Mouse (Mus musculus) heart, embryonic 10.5 days (tissue): ENCODE data around the gene Prim2. TPM values are rescaled to one million over a fixed set of nuclear protein-coding genes. Genes with fewer than 3 reads are reported as not detected.

Experiments used
- DNase-seq: peaks from one replicate; pipeline ENCODE4 v3.0.0-alpha.2; 2017; ENCODE audit warnings: low spot score
- H3K27ac ChIP-seq: fragments of 300-500 bp; sonication (generic); 2 replicates; pipeline ENCODE4 v1.5.1; 2016; ENCODE audit warnings: mild to moderate bottlenecking
- H3K27me3 ChIP-seq: fragments of 300-500 bp; sonication (generic); 2 replicates; pipeline ENCODE4 v1.6.1; 2016; ENCODE audit warnings: mild to moderate bottlenecking; ENCODE audit not compliant: poor library complexity, insufficient read depth, severe bottlenecking
- H3K36me3 ChIP-seq: fragments of 300-500 bp; sonication (generic); 2 replicates; pipeline ENCODE4 v1.6.1; 2016; ENCODE audit warnings: mild to moderate bottlenecking, moderate library complexity
- H3K4me1 ChIP-seq: fragments of 300-500 bp; sonication (generic); 2 replicates; pipeline ENCODE4 v1.6.1; 2016; ENCODE audit warnings: mild to moderate bottlenecking
- H3K4me3 ChIP-seq: fragments of 300-500 bp; sonication (generic); 2 replicates; pipeline ENCODE4 v1.5.1; 2016; ENCODE audit warnings: mild to moderate bottlenecking, moderate library complexity
- H3K9me3 ChIP-seq: fragments of 300-500 bp; sonication (generic); 2 replicates; pipeline ENCODE4 v1.6.1; 2016; ENCODE audit warnings: mild to moderate bottlenecking, moderate library complexity
- WGBS: fragments of 180-500 bp; shearing (Covaris S2); methylation state at CpG from one replicate; pipeline ENCODE4 v1.1.7; 2016; 5-methylcytosine and 5-hydroxymethylcytosine counted together
- polyA plus RNA-seq: library from polyadenylated mRNA; unstranded; fragments of >200 nt; fragmentation: Nextera tagmentation; extraction: Ambion mirVana; gene quantifications from 2 replicates; pipeline ENCODE4 v1.2.1, GENCODE M21; 2016

The Prim2 gene
- polyA plus RNA-seq, 1 experiment from 2014 or later = 35.0 TPM

DNA sequence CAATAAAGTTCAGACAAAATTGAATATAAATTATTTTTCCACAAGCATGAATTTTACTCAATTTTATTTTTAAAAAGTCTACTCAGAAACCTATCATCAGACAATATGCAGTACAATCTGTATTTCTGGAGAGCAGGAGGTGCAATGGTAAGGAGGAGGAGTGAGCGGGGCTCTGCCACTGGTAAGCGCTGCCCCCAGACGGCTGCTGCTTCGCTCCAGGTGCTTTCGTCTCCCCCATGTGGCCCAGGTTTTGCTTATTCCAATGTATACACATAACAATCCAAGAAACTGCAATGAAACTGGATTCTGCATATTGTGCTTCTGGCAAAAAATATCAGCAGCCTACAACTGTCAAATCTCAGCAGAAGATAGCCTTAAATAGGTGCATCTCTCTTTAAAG, 146.4 kb downstream of the Prim2 start:
- Histone ChIP-seq H3K36me3 (no peaks in the 10 kb centered on the region), H3K27ac (no peak overlapping the region), H3K4me3 (no peak overlapping the region), H3K9me3 (no peaks in the 10 kb centered on the region), H3K27me3 (no peaks in the 10 kb centered on the region), H3K4me1 (peaks cover 4% of the 10 kb centered on the region; the same call in 1 of the 2 replicates)
- 89% methylated on average over 5 of the region's 5 CpGs for WGBS
- DNase-seq = no peak

DNA sequence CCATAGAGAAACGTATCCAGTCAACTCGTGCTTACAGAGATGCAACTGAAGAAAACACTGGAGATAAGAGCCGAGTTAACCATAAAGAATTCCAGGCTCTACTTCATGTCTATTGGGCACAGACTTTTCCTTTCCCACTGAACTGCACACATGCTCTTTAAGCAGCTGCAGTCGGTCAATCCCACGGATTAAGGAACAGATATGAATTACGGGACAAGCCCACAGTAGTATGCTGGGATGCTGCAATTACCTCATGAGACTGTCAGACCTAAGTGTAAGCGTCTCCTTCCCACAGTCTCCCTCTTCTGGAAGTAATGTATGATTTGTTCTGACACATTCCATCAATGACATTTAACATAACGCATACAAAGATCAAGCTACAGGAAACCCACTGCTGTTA, 154.5 kb downstream of the Prim2 start:
- Histone ChIP-seq H3K27me3 (no peaks in the 10 kb centered on the region), H3K36me3 (no peaks in the 10 kb centered on the region), H3K27ac (no peak overlapping the region), H3K4me1 (no peaks in the 10 kb centered on the region), H3K4me3 (no peak overlapping the region), H3K9me3 (no peaks in the 10 kb centered on the region)
- WGBS = 77% methylated on average over 8 of the region's 8 CpGs
- no peak for DNase-seq

DNA sequence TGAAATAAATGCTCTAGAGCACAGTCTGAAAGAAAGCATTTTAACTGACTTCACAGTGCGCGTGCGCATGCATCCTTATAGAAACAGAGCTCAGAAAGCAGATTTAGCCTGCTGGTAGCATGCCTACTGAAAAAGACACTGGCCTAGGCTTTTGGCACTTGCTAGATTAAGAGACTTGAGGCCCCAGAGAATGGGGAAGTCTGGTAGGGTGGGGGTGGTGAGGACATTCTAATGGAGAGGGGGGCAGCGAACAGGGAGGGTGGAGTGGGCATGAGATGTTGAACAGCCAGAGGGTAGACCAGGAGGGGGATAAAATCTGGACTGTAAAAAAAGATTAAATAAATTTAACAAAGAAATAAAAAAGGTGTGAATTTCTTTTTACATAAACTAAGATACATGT, 158.3 kb downstream of the Prim2 start:
- Histone ChIP-seq H3K4me1 (no peaks in the 10 kb centered on the region), H3K4me3 (no peak overlapping the region), H3K27me3 (no peaks in the 10 kb centered on the region), H3K27ac (no peak overlapping the region), H3K36me3 (no peaks in the 10 kb centered on the region), H3K9me3 (no peaks in the 10 kb centered on the region)
- no peak for DNase-seq
- 95% methylated on average over 4 of the region's 4 CpGs for WGBS

DNA sequence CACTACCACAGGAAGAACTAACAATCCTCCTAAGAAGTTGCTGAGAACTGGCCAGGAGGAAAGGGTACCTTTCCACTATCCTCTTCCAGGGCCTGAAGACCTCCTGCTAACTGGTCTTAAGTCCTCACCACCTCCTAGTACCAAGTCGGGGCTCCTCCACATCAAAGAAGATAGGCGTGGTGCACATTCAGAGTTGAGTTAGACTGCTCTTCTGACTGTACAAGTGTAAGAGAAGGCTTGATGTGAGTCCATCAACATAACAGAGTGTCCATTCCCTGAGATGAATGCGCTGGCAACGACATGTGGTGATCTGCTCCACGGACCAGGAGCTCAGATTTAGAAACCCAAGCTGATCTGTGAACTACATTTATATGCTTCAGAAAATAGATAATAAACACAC, 165.2 kb downstream of the Prim2 start:
- no peak overlapping the region for H3K4me3 ChIP-seq
- H3K4me1 ChIP-seq = no peaks in the 10 kb centered on the region
- H3K9me3 ChIP-seq = no peaks in the 10 kb centered on the region
- 93% methylated on average over 5 of the region's 5 CpGs for WGBS
- no peaks in the 10 kb centered on the region; the same call in 1 of the 2 replicates for H3K36me3 ChIP-seq
- H3K27me3 ChIP-seq = no peaks in the 10 kb centered on the region
- no peak for DNase-seq
- no peak overlapping the region for H3K27ac ChIP-seq

GRCm38 (mm10) chr1:33502890-33503289, 166.7 kb downstream of the Prim2 start:
- H3K4me1 ChIP-seq = no peaks in the 10 kb centered on the region
- H3K27me3 ChIP-seq = no peaks in the 10 kb centered on the region
- no peaks in the 10 kb centered on the region; the same call in 1 of the 2 replicates for H3K36me3 ChIP-seq
- H3K9me3 ChIP-seq = no peaks in the 10 kb centered on the region
- DNase-seq = no peak
- 61% methylated on average over 7 of the region's 7 CpGs for WGBS
- no peak overlapping the region for H3K4me3 ChIP-seq
- no peak overlapping the region for H3K27ac ChIP-seq

GRCm38 (mm10) chr1:33502298-33502697, 167.3 kb downstream of the Prim2 start:
- no peaks in the 10 kb centered on the region; the same call in 1 of the 2 replicates for H3K36me3 ChIP-seq
- H3K4me1 ChIP-seq = no peaks in the 10 kb centered on the region
- H3K9me3 ChIP-seq = no peaks in the 10 kb centered on the region
- H3K4me3 ChIP-seq = no peak overlapping the region
- no peak for DNase-seq
- WGBS = 59% methylated on average over 1 of the region's 1 CpGs
- no peaks in the 10 kb centered on the region for H3K27me3 ChIP-seq
- no peak overlapping the region for H3K27ac ChIP-seq

DNA sequence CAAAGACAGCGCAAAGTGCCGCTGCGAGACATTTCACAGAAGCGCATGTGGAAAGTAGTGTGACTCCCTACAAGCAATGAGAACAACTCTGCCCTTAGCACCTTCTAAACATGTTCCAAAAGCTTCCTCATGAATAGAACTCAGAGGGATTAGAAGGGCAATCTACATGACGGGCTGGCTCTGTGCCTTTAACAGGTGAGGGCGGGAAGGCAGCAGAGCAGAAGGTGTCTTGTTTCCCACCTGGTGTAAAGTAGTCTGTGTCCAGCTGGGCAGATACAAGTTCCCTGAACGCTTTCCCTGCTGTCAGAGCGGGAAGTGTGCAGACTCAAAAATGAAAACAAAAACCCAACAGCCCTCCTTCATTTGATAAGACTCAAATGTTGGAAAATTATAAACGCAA, 169.5 kb downstream of the Prim2 start:
- WGBS = 82% methylated on average over 9 of the region's 9 CpGs
- DNase-seq = no peak
- no peaks in the 10 kb centered on the region for H3K4me1 ChIP-seq

DNA sequence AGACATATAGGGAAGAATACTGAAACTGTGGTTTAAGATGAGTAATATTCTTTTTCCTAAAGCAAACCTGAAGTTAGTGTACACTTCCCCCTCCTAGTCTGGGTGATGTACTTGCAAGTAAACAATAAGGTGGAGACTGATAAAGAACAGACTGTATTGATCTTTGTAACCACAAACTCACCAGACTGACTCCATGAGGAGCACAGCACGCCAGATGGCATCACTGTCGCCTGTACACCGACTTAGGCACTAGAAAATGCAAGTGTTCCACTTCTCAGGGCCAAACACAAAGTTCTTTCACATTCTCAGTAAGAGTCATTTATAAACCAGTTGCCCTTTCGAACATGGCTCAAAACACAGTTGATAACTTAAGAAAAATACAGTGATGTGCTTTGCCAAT, 170.0 kb downstream of the Prim2 start:
- Histone ChIP-seq H3K4me3 (no peak overlapping the region), H3K4me1 (no peaks in the 10 kb centered on the region), H3K27ac (no peak overlapping the region), H3K27me3 (no peaks in the 10 kb centered on the region), H3K36me3 (no peaks in the 10 kb centered on the region; the same call in 1 of the 2 replicates), H3K9me3 (no peaks in the 10 kb centered on the region)
- DNase-seq = no peak
- 84% methylated on average over 4 of the region's 4 CpGs for WGBS

More for the DNA sequence above, 169.5 kb downstream of the Prim2 start:
- H3K4me3 ChIP-seq = no peak overlapping the region
- H3K9me3 ChIP-seq = no peaks in the 10 kb centered on the region
- H3K27ac ChIP-seq = no peak overlapping the region
- H3K27me3 ChIP-seq = no peaks in the 10 kb centered on the region
- H3K36me3 ChIP-seq = no peaks in the 10 kb centered on the region; the same call in 1 of the 2 replicates

- H3K36me3 ChIP-seq = no peaks in the 10 kb centered on the region
- H3K4me1 ChIP-seq = no peaks in the 10 kb centered on the region
- no peaks in the 10 kb centered on the region for H3K9me3 ChIP-seq
- no peak overlapping the region for H3K4me3 ChIP-seq
- no peak for DNase-seq
- 89% methylated on average over 4 of the region's 4 CpGs for WGBS
- no peak overlapping the region for H3K27ac ChIP-seq
- no peaks in the 10 kb centered on the region for H3K27me3 ChIP-seq
These were observed 173.5 kb downstream of the Prim2 start for GRCm38 (mm10) chr1:33496128-33496527.

- no peaks in the 10 kb centered on the region for H3K4me1 ChIP-seq
- H3K27ac ChIP-seq = no peak overlapping the region
- 84% methylated on average over 3 of the region's 3 CpGs for WGBS
- no peak overlapping the region for H3K4me3 ChIP-seq
- H3K27me3 ChIP-seq = no peaks in the 10 kb centered on the region
- no peak for DNase-seq
- no peaks in the 10 kb centered on the region for H3K9me3 ChIP-seq
- no peaks in the 10 kb centered on the region for H3K36me3 ChIP-seq
These were observed 174.0 kb downstream of the Prim2 start for GRCm38 (mm10) chr1:33495586-33495985.

DNA sequence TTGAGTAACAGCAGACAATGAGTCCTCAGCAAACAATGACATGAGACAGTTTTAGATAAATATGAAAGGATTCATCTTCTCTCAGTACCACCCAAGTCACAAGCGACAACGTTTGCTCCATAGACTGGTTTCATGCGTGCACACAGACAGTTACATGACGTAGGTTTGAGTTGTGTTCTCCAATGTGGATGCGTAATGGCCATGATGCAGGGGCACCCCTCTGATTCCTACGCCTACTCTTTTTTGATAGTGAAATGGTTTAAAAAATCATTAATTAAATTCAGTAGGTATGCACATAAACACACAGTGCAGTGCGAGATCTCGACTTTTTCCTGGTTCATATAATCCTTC, 174.4 kb downstream of the Prim2 start:
- WGBS = 84% methylated on average over 8 of the region's 8 CpGs
- DNase-seq = no peak

DNA sequence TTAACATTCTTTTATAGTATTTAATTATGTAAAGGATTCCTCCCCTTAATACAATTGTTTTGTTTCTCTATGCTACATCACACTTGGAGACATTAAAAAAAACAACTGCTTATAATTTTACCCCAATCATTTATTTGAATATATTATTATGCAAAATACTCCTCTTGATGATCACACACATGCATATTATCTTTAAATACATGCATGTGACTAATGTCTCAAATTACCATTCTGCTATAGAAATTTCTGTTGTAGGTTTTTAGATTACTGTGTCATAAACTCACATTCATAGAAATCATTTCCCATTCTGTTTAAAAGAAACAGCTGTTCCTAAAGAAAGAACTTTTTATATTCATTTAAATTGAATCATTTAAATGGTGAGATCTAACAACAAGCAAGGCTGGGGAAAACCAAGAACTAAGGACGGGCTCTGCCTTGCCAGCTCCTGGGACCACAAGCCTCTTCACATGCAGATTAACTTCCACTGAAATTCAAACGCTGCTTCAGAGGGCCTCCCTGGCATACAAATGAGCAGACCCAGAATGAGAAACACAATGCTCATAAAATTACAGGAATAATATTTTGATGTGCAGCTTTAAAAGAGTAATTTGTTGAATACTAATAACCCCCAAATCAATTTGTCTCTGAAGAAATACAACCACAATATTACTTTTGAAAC, 174.9 kb downstream of the Prim2 start:
- no peak for DNase-seq
- Histone ChIP-seq H3K27ac (no peak overlapping the region), H3K27me3 (no peaks in the 10 kb centered on the region), H3K9me3 (no peaks in the 10 kb centered on the region), H3K4me3 (no peak overlapping the region), H3K36me3 (no peaks in the 10 kb centered on the region), H3K4me1 (no peaks in the 10 kb centered on the region)
- 55% methylated on average over 2 of the region's 2 CpGs for WGBS

More for the DNA sequence above, 174.4 kb downstream of the Prim2 start:
- Histone ChIP-seq H3K4me3 (no peak overlapping the region), H3K9me3 (no peaks in the 10 kb centered on the region), H3K27me3 (no peaks in the 10 kb centered on the region), H3K27ac (no peak overlapping the region), H3K36me3 (no peaks in the 10 kb centered on the region), H3K4me1 (no peaks in the 10 kb centered on the region)

DNA sequence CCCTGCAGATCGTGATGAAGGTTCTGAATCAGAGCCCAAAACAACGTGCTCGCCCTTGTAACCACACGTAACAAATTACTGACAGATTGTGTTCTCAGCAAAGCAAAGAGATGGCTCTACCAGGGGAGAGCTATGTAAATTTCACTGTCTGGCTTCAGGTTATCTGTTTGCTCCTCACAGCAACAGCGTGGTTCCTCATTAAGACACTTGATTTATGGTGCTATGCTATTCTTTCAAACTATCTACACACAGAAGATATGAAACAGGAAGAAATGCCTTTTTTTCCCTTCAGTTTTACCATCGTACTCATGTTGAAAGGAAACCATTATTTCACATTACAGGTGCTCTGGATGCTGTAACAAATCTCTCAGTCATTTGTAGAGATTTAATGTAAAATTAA, 179.4 kb downstream of the Prim2 start:
- 81% methylated on average over 6 of the region's 6 CpGs for WGBS
- Histone ChIP-seq H3K4me3 (no peak overlapping the region), H3K27ac (no peak overlapping the region), H3K27me3 (no peaks in the 10 kb centered on the region), H3K9me3 (no peaks in the 10 kb centered on the region), H3K36me3 (no peaks in the 10 kb centered on the region), H3K4me1 (no peaks in the 10 kb centered on the region)
- no peak for DNase-seq

DNA sequence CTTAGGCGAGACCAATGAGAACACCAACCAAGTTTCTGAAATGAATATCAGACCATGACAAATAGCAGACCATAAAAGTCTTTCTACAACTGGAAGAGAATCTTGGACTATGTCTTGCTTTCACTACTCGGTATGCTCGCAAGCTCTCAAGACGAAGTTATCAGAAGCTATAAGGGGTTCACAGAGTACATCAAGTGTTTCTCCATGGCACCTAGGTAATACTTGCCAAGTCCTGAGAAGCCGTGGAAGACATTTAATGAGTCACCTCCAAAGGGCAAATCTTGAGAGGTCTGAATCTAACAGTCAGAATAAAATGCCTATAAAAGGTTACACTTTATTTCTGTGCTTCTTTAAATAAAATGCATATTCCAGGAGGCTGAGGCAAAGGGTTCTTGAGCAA, 181.2 kb downstream of the Prim2 start:
- H3K9me3 ChIP-seq = no peaks in the 10 kb centered on the region

More for the DNA sequence above, 181.2 kb downstream of the Prim2 start:
- no peaks in the 10 kb centered on the region for H3K36me3 ChIP-seq
- 95% methylated on average over 5 of the region's 5 CpGs for WGBS
- no peaks in the 10 kb centered on the region for H3K27me3 ChIP-seq
- H3K4me1 ChIP-seq = peaks cover 6% of the 10 kb centered on the region; the same call in 1 of the 2 replicates
- no peak overlapping the region for H3K4me3 ChIP-seq
- no peak for DNase-seq
- H3K27ac ChIP-seq = no peak overlapping the region
